Mouse (Mus musculus) bone marrow macrophage, adult 2 months (primary cell): ENCODE data around the gene Klhl8.

Source experiments
- CTCF ChIP-seq: IDR thresholded peaks from 2 replicates; pipeline ENCODE4 v1.5.1; 2012; ENCODE audit warnings: low read depth, mild to moderate bottlenecking, low read length, moderate library complexity
- POLR2A ChIP-seq: IDR thresholded peaks from 2 replicates; pipeline ENCODE4 v1.6.1; 2012; ENCODE audit warnings: mild to moderate bottlenecking, low read depth, low read length, borderline replicate concordance

DNA sequence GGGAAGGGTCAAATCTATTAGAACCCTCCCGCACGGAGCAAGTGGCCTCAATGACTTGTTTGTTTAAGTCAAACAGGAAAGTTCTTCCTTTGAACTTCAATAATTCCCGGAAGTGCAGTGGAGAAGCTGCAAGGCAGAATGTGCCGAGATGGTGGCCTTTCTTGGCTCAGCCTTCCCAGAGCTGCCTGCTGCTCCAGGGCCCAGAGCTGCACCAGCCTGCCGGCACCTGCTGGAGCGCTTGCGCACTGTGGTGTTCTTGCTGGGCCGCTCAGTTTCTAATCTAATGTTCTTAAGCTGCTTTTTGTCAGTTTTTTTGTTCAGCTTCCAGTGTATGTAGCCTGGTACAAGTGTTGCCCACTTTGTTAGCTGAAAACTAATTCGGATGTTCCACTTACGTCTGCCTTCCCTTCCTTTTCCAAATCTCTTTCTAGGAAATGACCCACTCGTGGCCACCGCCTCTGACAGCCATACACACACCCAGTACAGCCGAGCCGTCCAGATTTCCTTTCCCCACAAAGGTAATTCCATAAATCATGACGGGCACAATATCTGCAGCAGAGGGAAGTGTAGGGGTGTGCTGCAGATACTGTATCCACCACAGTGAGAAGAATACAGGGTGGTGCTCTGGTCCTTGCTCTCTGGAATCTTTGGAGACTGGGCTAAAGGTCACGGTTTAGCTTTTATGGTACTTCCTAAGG is 96.4 kb downstream of the Klhl8 start:
- TF ChIP-seq POLR2A: no peak
- no peak for TF ChIP-seq CTCF
